Mouse (Mus musculus): ENCODE measurements at regions not wholly inside any gene's neighbourhood (a gene's known extent, or its start where the extent isn't known, plus 50 kb on each side); places are given as distances from the start of the nearest gene placed in this dataset.

- DNase-seq, result no peak
- TF ChIP-seq EP300 (IDR thresholded peaks at IDR 0.05; ENCODE audit: insufficient read depth, low read depth, low read length), result no peak
- no peak for TF ChIP-seq POLR2A (IDR thresholded peaks at IDR 0.05; ENCODE audit: insufficient read depth, low read depth, low read length)
- TF ChIP-seq CTCF (IDR thresholded peaks at IDR 0.05), result no peak
- Histone ChIP-seq H3K79me2 (replicated peaks; ENCODE audit: control insufficient read depth, insufficient read depth, low read length) (no peaks in the 10 kb centered on the region), H3K27ac (no peak overlapping the region), H3K4me3 (no peak overlapping the region), H3K36me3 (ENCODE audit: control insufficient read depth, insufficient read depth, low read length) (peaks cover 4% of the 10 kb centered on the region; the same call in 1 of the 2 replicates), H3K27me3 (ENCODE audit: control insufficient read depth, insufficient read depth, low read length) (no peaks in the 10 kb centered on the region), H3K9ac (ENCODE audit: low read depth, low read length) (no peak overlapping the region), H3K4me1 (ENCODE audit: control insufficient read depth, insufficient read depth, low read length) (peaks cover 6% of the 10 kb centered on the region)
- intact Hi-C loops (cut with DNase I), result no loop called here
- WGBS, result 69% methylated on average over 9 of the region's 9 CpGs
Measured at GRCm38 (mm10) chr10:95112837-95113388, 168.3 kb upstream of the Plxnc1 start.

- intact Hi-C loops (cut with DNase I), result no loop called here
- peak; percentile 58 for TF ChIP-seq CTCF (IDR thresholded peaks at IDR 0.05)
- TF ChIP-seq EP300 (IDR thresholded peaks at IDR 0.05; ENCODE audit: insufficient read depth, low read depth, low read length), result no peak
- H3K27ac ChIP-seq, result no peak overlapping the region
- H3K9ac ChIP-seq (ENCODE audit: low read depth, low read length), result no peak overlapping the region
- no peaks in the 10 kb centered on the region for H3K27me3 ChIP-seq (ENCODE audit: control insufficient read depth, insufficient read depth, low read length)
- 45% methylated on average over 14 of the region's 14 CpGs for WGBS
- H3K36me3 ChIP-seq (ENCODE audit: control insufficient read depth, insufficient read depth, low read length), result peaks cover 2% of the 10 kb centered on the region; the same call in 1 of the 2 replicates
- no peak overlapping the region for H3K4me3 ChIP-seq
- H3K79me2 ChIP-seq (replicated peaks; ENCODE audit: control insufficient read depth, insufficient read depth, low read length), result no peaks in the 10 kb centered on the region
- peak in 1 of 2 experiments; percentile 8 for DNase-seq
- peaks cover 2% of the 10 kb centered on the region; the same call in 1 of the 2 replicates for H3K4me1 ChIP-seq (ENCODE audit: control insufficient read depth, insufficient read depth, low read length)
Measured at GRCm38 (mm10) chr10:95112231-95112774, 167.7 kb upstream of the Plxnc1 start.

- 84% methylated on average over 21 of the region's 21 CpGs for WGBS
- no peaks in the 10 kb centered on the region for H3K27me3 ChIP-seq (ENCODE audit: control insufficient read depth, insufficient read depth, low read length)
- no peaks in the 10 kb centered on the region for H3K79me2 ChIP-seq (replicated peaks; ENCODE audit: control insufficient read depth, insufficient read depth, low read length)
- no peak for TF ChIP-seq EP300 (IDR thresholded peaks at IDR 0.05; ENCODE audit: insufficient read depth, low read depth, low read length)
- no peak for TF ChIP-seq POLR2A (IDR thresholded peaks at IDR 0.05; ENCODE audit: insufficient read depth, low read depth, low read length)
- no peak for TF ChIP-seq CTCF (IDR thresholded peaks at IDR 0.05)
- peak in 1 of 2 experiments; percentile 18 for DNase-seq
- no peaks in the 10 kb centered on the region; the same call in 1 of the 2 replicates for H3K4me1 ChIP-seq (ENCODE audit: control insufficient read depth, insufficient read depth, low read length)
- H3K27ac ChIP-seq, result no peak overlapping the region
- H3K36me3 ChIP-seq (ENCODE audit: control insufficient read depth, insufficient read depth, low read length), result no peaks in the 10 kb centered on the region
- intact Hi-C loops (cut with DNase I), result no loop called here
- no peak overlapping the region for H3K4me3 ChIP-seq
- no peak overlapping the region for H3K9ac ChIP-seq (ENCODE audit: low read depth, low read length)
Measured at GRCm38 (mm10) chr10:95110786-95111185, 166.2 kb upstream of the Plxnc1 start.

- intact Hi-C loops (cut with DNase I), result no loop called here
Measured at GRCm38 (mm10) chr10:95109576-95109975, 164.9 kb upstream of the Plxnc1 start.

GRCm38 (mm10) chr10:95107532-95108251, 163.1 kb upstream of the Plxnc1 start:
- intact Hi-C loops (cut with DNase I), result no loop called here
- Histone ChIP-seq H3K9ac (ENCODE audit: low read depth, low read length) (no peak overlapping the region), H3K27ac (no peak overlapping the region), H3K27me3 (ENCODE audit: control insufficient read depth, insufficient read depth, low read length) (no peaks in the 10 kb centered on the region), H3K36me3 (ENCODE audit: control insufficient read depth, insufficient read depth, low read length) (no peaks in the 10 kb centered on the region), H3K79me2 (replicated peaks; ENCODE audit: control insufficient read depth, insufficient read depth, low read length) (no peaks in the 10 kb centered on the region), H3K4me3 (no peak overlapping the region), H3K4me1 (ENCODE audit: control insufficient read depth, insufficient read depth, low read length) (no peaks in the 10 kb centered on the region; the same call in 1 of the 2 replicates)
- TF ChIP-seq POLR2A (IDR thresholded peaks at IDR 0.05; ENCODE audit: insufficient read depth, low read depth, low read length), result no peak
- no peak for TF ChIP-seq EP300 (IDR thresholded peaks at IDR 0.05; ENCODE audit: insufficient read depth, low read depth, low read length)
- TF ChIP-seq CTCF (IDR thresholded peaks at IDR 0.05), result no peak
- 80% methylated on average over 3 of the region's 3 CpGs for WGBS
- DNase-seq, result no peak

More at GRCm38 (mm10) chr10:95109576-95109975, 164.9 kb upstream of the Plxnc1 start:
- H3K27ac ChIP-seq, result no peak overlapping the region
- WGBS, result 94% methylated on average over 2 of the region's 2 CpGs
- TF ChIP-seq CTCF (IDR thresholded peaks at IDR 0.05), result no peak
- no peak for TF ChIP-seq POLR2A (IDR thresholded peaks at IDR 0.05; ENCODE audit: insufficient read depth, low read depth, low read length)
- TF ChIP-seq EP300 (IDR thresholded peaks at IDR 0.05; ENCODE audit: insufficient read depth, low read depth, low read length), result no peak
- H3K27me3 ChIP-seq (ENCODE audit: control insufficient read depth, insufficient read depth, low read length), result no peaks in the 10 kb centered on the region
- H3K4me3 ChIP-seq, result no peak overlapping the region
- no peak overlapping the region for H3K9ac ChIP-seq (ENCODE audit: low read depth, low read length)
- H3K4me1 ChIP-seq (ENCODE audit: control insufficient read depth, insufficient read depth, low read length), result no peaks in the 10 kb centered on the region; the same call in 1 of the 2 replicates
- no peaks in the 10 kb centered on the region for H3K79me2 ChIP-seq (replicated peaks; ENCODE audit: control insufficient read depth, insufficient read depth, low read length)
- no peak for DNase-seq
- H3K36me3 ChIP-seq (ENCODE audit: control insufficient read depth, insufficient read depth, low read length), result no peaks in the 10 kb centered on the region

GRCm38 (mm10) chr10:95103808-95104207, 159.2 kb upstream of the Plxnc1 start:
- peaks cover 2% of the 10 kb centered on the region for H3K4me1 ChIP-seq (ENCODE audit: control insufficient read depth, insufficient read depth, low read length)
- no peak overlapping the region for H3K9ac ChIP-seq (ENCODE audit: low read depth, low read length)
- H3K79me2 ChIP-seq (replicated peaks; ENCODE audit: control insufficient read depth, insufficient read depth, low read length), result no peaks in the 10 kb centered on the region
- no peak overlapping the region for H3K4me3 ChIP-seq
- no peaks in the 10 kb centered on the region for H3K27me3 ChIP-seq (ENCODE audit: control insufficient read depth, insufficient read depth, low read length)
- no peak overlapping the region for H3K27ac ChIP-seq
- TF ChIP-seq EP300 (IDR thresholded peaks at IDR 0.05; ENCODE audit: insufficient read depth, low read depth, low read length) (0 out of 2 replicates have a peak, but pooled peaks have one; percentile 29), CTCF (IDR thresholded peaks at IDR 0.05) (peak; percentile 81), POLR2A (IDR thresholded peaks at IDR 0.05; ENCODE audit: insufficient read depth, low read depth, low read length) (no peak)
- H3K36me3 ChIP-seq (ENCODE audit: control insufficient read depth, insufficient read depth, low read length), result no peaks in the 10 kb centered on the region
- intact Hi-C loops (cut with DNase I), result loop anchor here (1.0 to 5.0 kb wide), 4 partner anchors 113 to 372 kb away; no protein-coding TSS in a partner anchor
- peak in 1 of 2 experiments; percentile 21 for DNase-seq
